Mouse (Mus musculus): ENCODE measurements around the gene Arhgef28. TPM values are rescaled to one million over a fixed set of nuclear protein-coding genes. Genes with fewer than 3 reads are reported as not detected.

Arhgef28 gene
- 39.8 and 45.3 TPM in 2 replicates for polyA plus RNA-seq (2015; fragmentation: Nextera tagmentation; extraction: Ambion mirVana)

DNA sequence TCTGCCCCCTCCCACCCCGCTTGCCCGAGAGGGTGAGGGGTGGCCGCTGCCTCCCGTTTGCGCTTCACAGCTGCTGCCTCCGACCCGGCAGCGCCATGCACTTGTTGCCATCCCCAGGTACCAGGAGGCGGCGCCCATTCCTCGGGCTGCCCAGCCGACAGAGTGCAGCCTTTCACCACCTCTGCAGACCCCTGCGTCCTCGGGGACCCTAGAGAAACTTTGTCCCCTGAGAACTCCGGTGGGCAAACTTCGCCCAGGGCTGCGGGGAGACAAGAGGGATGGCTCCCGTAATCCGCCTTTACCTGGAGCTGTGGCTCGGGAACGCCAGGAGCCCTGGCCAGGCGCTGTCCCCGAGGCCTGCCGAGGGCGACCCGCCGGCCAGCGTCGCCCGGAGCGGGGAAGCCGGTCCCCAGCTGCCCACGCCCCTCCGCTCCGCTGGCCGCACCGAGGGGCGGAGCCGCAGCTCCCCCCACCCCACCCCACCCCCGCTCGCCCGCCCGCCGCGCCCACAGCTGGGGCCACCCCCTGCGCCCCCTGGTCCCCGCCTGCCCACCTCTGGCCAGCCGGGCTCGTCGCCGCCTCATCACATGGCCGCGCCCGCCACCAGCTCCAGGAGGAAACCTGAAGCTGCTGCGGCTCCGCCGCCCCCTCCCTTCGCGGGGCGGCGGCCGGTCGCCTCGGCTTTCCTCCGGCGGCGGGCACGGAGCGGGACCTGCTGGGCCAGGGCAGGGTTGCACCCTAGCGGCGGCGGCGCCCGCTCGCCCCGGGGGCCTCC is at the start of gene Arhgef28:
Arhgef28 (minus strand) TSS at position 669 of the 775 bp plus-strand sequence.
- H3K4me1 ChIP-seq: peaks cover 25% of the 10 kb centered on the region
- peak within 1 kb of the TSS; percentile 94 for H3K27ac ChIP-seq
- under 1% methylated on average over 69 of the region's 76 CpGs for WGBS
- H3K36me3 ChIP-seq: no peaks in the 10 kb centered on the region
- peak within 1 kb of the TSS; percentile 67 for H3K4me3 ChIP-seq (replicated peaks)
- no peaks in the 10 kb centered on the region for H3K9me3 ChIP-seq (replicated peaks)
- peak within 1 kb of the TSS; percentile 55 for H3K9ac ChIP-seq
- peak within 1 kb of the TSS; percentile 95 for H3K4me2 ChIP-seq
- peak; percentile 93 for ATAC-seq (replicated peaks; ENCODE audit: low FRiP score)
- H3K27me3 ChIP-seq: peaks cover 7% of the 10 kb centered on the region; the same call in 1 of the 2 replicates

DNA sequence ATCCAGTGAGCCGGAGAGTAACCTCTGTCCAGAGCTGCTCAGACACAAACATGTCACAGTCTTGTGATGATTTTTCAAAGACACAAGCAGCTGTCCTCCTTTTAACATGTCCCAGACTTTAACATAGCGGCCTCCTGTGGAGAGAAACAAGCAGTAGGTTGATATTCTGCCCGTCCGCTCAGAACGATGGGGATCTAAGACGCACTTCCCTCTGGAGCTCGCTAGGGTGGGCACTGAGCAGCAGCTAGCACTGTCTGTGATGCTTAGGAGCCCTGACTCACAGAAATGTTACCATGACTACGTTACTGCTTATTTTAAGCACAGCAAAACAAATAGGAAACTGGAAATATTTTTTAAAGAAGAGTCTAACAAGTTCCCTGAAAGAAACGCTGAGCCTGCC is 48.7 kb upstream of the Arhgef28 start:
- 82% methylated on average over 9 of the region's 9 CpGs for WGBS
- Histone ChIP-seq H3K4me2 (no peak overlapping the region), H3K27me3 (no peaks in the 10 kb centered on the region), H3K9me3 (replicated peaks) (no peaks in the 10 kb centered on the region), H3K4me3 (replicated peaks) (no peak overlapping the region), H3K4me1 (no peaks in the 10 kb centered on the region), H3K36me3 (peaks cover 93% of the 10 kb centered on the region), H3K9ac (no peak overlapping the region), H3K27ac (no peak overlapping the region)
- ATAC-seq (replicated peaks; ENCODE audit: low FRiP score): no peak

DNA sequence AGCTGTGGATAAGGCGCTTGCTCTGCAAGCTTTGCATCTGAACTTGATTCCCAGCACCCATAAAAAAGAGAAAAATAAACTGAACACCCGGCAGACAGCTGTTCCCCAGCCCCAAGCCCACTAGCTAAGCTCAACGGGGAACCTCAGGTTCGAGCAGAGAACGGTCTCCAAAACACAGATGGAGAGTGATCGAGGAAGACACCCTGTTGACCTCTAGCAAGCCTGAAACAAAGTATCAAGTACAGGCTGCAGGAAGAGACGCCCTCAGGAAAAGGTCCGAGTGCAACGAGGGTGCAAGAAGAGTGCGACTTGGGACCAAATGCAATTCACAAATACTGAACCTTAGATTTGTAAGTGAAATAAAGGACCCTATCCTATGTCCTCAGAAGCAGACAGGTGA is 43.4 kb upstream of the Arhgef28 start:
- Histone ChIP-seq H3K27ac (no peak overlapping the region), H3K36me3 (peaks cover 72% of the 10 kb centered on the region)
- WGBS: 89% methylated on average over 10 of the region's 10 CpGs

DNA sequence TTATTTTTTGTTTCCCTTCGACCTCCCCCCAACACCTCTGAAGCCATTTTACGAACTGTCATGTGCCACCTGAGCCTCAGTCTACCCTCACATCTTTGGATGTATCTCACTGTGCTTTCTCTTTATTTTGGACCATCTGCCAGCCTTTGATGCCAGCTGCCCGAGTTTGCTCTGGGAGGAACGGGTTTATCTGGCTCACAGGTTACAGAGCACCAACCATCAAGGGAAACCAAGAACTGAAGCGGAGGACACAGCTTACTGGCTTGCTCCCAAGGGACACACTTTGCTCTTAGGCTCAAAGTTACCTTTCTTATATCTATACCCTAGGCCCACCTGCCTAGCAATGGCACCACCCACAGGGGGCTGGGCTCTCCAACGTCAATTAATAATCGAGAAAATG is 39.1 kb upstream of the Arhgef28 start:
- Histone ChIP-seq H3K4me2 (no peak overlapping the region), H3K36me3 (peaks cover 33% of the 10 kb centered on the region), H3K27me3 (no peaks in the 10 kb centered on the region), H3K4me3 (replicated peaks) (no peak overlapping the region), H3K27ac (no peak overlapping the region), H3K9me3 (replicated peaks) (no peaks in the 10 kb centered on the region), H3K9ac (no peak overlapping the region), H3K4me1 (no peaks in the 10 kb centered on the region)
- ATAC-seq (replicated peaks; ENCODE audit: low FRiP score): no peak
- 69% methylated on average over 7 of the region's 7 CpGs for WGBS

More for the DNA sequence above, 43.4 kb upstream of the Arhgef28 start:
- ATAC-seq (replicated peaks; ENCODE audit: low FRiP score): no peak
- Histone ChIP-seq H3K9ac (no peak overlapping the region), H3K4me2 (no peak overlapping the region), H3K4me3 (replicated peaks) (no peak overlapping the region), H3K27me3 (no peaks in the 10 kb centered on the region), H3K9me3 (replicated peaks) (no peaks in the 10 kb centered on the region), H3K4me1 (no peaks in the 10 kb centered on the region)

DNA sequence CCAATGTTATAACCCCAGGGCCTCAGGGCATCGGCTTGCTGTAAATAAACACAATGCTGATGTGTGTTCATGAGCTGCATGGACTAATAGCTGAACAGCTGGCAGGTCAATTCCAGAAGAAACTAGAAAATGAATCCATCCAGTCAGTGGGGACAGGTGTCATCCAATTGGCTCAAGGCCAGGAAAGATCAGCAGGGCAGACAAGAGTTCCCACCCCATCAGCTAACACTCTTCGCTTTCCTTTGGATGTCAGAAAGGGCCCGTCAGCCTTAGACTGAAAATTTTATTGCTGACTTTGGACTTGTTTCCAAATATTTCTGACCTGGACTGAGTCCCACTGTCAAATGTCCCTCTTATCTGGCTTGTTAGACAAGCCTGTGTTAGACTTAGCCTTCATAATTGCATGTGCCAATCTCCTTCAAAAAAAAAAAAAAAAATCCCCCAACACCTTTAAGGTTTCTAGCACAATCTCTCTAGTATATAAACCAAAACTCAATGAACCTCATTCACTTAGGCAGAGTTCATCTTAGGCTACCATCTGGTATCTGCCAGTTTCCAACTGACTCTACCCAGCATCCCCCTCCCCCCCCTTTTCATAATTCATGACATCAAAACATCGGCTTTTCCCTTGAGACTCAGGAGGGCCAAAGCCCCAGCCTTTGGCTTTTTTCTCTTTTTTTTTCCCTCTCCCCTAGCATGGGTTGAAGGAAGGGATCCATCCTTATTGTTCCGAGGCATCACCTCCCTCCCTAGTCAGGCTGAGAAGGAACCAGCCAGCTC is 38.5 kb upstream of the Arhgef28 start:
- Histone ChIP-seq H3K4me1 (no peaks in the 10 kb centered on the region), H3K36me3 (peaks cover 27% of the 10 kb centered on the region), H3K9ac (no peak overlapping the region), H3K27me3 (no peaks in the 10 kb centered on the region), H3K4me2 (no peak overlapping the region), H3K9me3 (replicated peaks) (no peaks in the 10 kb centered on the region), H3K27ac (no peak overlapping the region), H3K4me3 (replicated peaks) (no peak overlapping the region)
- no peak for ATAC-seq (replicated peaks; ENCODE audit: low FRiP score)
- 49% methylated on average over 5 of the region's 5 CpGs for WGBS

DNA sequence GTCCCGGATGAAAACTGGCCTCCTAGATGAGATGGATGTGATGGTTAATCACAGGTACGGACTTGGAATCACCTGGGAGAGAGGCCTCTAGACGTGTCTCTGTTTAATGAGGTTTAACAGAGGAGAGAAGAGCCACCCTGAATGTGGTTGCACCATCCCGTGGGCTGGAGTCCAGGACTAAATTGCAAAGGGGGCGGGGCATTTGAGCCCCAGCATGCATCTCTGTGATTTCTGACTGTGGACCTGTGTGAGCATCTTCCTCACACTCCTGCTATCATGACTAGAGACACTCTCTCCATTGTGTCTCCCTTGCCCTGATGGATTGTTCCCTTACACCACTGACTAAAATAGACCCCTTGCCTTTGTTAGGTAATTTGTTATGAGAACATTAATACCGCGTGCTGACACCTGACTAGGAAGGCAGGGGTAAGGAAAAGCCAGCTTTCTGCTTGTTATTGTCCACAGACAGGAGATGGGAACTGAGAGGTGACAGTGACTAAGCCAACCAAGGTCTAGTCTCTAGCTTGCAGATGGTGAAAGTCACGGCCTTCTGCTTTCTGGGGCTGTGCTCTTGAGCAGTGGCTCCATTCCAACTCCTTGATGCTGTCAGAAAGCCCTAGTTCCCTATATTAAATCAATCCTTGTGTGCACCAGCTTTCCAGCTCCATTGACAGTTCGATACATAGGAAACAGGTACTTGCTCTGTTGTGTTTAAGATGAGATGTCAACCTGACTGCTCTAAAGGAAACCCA is 35.5 kb upstream of the Arhgef28 start:
- WGBS: 68% methylated on average over 9 of the region's 9 CpGs
- no peaks in the 10 kb centered on the region for H3K36me3 ChIP-seq
- ATAC-seq (replicated peaks; ENCODE audit: low FRiP score): no peak
- no peak overlapping the region for H3K4me3 ChIP-seq (replicated peaks)
- H3K9ac ChIP-seq: no peak overlapping the region
- no peaks in the 10 kb centered on the region for H3K27me3 ChIP-seq
- H3K27ac ChIP-seq: no peak overlapping the region
- no peak overlapping the region for H3K4me2 ChIP-seq
- no peaks in the 10 kb centered on the region for H3K9me3 ChIP-seq (replicated peaks)
- no peaks in the 10 kb centered on the region for H3K4me1 ChIP-seq

DNA sequence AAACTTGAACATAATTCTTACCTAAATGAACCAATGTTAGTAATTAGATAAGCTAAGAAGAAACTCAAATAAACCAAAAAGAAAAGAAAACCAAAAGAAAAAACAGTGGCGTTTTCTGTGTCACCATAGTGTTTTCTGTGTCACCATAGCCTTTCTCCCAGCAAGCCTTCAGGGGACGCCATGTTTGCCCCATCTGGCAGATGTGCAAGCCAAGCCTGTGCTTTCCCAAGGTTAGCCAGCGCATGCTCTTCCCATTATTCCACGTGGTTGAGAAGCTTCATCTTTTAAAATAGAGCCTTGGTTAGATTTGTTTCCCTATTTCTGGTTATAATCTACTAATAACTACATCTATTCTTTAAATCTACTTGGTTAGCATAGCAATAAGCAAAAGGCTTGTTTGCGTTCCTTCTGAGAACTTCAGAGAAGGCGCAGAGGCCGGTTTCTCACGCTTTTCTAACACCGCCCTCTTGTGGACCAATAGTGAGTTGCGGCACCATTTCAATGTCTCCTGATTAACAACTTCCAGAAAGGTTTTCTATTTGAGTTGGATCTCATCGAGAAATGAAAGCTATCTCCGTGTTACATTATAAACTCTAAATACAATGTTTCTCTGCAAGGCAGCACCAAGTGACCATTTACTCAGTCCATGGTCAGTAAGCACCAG is 33.9 kb upstream of the Arhgef28 start:
- ATAC-seq (replicated peaks; ENCODE audit: low FRiP score): no peak
- Histone ChIP-seq H3K27me3 (no peaks in the 10 kb centered on the region), H3K36me3 (no peaks in the 10 kb centered on the region), H3K9me3 (replicated peaks) (no peaks in the 10 kb centered on the region), H3K4me2 (no peak overlapping the region), H3K4me1 (no peaks in the 10 kb centered on the region), H3K9ac (no peak overlapping the region), H3K4me3 (replicated peaks) (no peak overlapping the region), H3K27ac (no peak overlapping the region)
- WGBS: 18% methylated on average over 12 of the region's 12 CpGs

DNA sequence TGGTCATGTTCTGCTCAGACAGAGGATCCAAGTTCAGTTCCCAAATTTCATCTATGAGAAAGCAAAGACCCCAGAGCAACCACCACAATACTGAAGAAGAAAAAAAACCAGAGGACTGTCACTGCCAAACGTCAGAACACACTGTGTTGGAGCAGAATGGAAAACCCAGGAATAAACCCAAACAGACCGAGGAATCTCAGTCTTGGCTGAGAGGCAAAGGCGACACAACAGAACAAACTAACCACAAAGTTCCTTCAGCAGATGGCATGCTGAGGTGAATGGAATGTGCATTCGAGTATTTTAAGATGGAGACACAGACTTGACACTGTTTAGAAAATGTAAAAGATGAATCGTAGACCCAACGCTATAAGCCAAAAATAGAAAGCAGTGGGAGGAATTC is 29.2 kb upstream of the Arhgef28 start:
- Histone ChIP-seq H3K4me2 (no peak overlapping the region), H3K36me3 (no peaks in the 10 kb centered on the region), H3K4me3 (replicated peaks) (no peak overlapping the region), H3K27me3 (no peaks in the 10 kb centered on the region), H3K27ac (no peak overlapping the region), H3K4me1 (no peaks in the 10 kb centered on the region), H3K9ac (no peak overlapping the region), H3K9me3 (replicated peaks) (no peaks in the 10 kb centered on the region)
- 74% methylated on average over 6 of the region's 6 CpGs for WGBS
- ATAC-seq (replicated peaks; ENCODE audit: low FRiP score): no peak

DNA sequence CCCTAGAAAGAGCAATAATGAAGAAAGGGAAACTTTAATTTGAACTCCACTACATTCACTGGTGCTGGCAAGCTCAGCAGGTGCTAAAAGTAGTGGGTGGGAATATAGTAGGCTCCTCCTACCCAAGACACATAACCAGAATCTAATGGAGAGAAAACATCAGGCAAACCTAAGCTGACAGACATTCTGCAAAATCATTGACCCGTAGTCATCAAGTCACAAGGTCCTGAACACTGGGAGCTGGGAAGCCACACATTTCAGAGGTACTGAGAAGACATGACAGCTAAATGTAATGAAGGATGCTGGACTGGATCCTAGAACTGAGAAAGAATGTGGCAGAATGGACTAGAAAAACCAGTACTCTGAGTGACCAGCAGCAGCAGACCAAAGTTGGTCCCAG is 24.3 kb upstream of the Arhgef28 start:
- Histone ChIP-seq H3K9me3 (replicated peaks) (no peaks in the 10 kb centered on the region), H3K4me1 (no peaks in the 10 kb centered on the region), H3K4me2 (no peak overlapping the region), H3K36me3 (no peaks in the 10 kb centered on the region), H3K27ac (no peak overlapping the region), H3K9ac (no peak overlapping the region), H3K27me3 (no peaks in the 10 kb centered on the region; the same call in 1 of the 2 replicates), H3K4me3 (replicated peaks) (no peak overlapping the region)
- WGBS: 90% methylated on average over 1 of the region's 1 CpGs
- ATAC-seq (replicated peaks; ENCODE audit: low FRiP score): no peak

DNA sequence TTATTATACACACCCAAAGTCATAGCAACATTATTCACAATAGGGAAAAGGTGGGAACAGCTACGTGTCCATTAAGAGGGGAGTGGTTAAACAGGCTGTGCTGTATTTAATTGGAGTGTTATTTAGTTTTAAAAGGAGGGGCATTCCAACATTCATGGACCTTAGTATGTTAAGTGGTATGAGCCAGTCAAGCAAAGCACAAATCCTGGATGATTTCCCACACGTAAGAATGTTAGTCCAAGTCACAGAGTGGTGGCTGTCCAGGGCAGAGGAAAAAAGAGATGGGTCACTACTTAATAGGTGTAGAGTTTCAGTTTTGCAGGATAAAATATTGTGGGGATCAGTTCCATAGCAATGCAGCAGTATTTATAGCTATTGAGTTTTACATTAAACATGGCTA is 20.0 kb upstream of the Arhgef28 start:
- 51% methylated on average over 2 of the region's 2 CpGs for WGBS
- H3K4me3 ChIP-seq (replicated peaks): no peak overlapping the region
- H3K27ac ChIP-seq: no peak overlapping the region
- no peaks in the 10 kb centered on the region for H3K36me3 ChIP-seq
- H3K4me1 ChIP-seq: no peaks in the 10 kb centered on the region
- no peak overlapping the region for H3K4me2 ChIP-seq
- ATAC-seq (replicated peaks; ENCODE audit: low FRiP score): no peak
- H3K27me3 ChIP-seq: no peaks in the 10 kb centered on the region; the same call in 1 of the 2 replicates
- no peaks in the 10 kb centered on the region for H3K9me3 ChIP-seq (replicated peaks)
- no peak overlapping the region for H3K9ac ChIP-seq

DNA sequence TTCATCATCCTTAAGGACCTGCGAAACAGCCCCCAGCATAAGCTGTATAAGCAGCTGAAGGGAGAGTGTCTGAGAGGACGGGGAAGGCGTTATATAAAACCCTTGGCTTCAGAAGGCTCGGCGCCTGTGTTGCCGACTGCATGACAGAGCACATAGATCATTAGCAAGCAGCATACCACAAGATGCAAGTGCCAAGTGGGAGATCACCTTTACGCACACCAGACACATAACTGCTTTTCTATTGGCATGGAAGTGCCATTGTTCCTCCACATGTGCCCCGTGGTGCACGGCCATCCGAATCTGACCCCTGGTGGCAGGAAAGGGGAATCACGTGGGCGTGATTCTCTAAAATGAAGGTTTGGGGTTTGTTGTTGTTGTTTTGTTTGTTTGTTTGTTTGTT is 16.6 kb upstream of the Arhgef28 start:
- Histone ChIP-seq H3K27me3 (no peaks in the 10 kb centered on the region), H3K36me3 (no peaks in the 10 kb centered on the region), H3K4me3 (replicated peaks) (no peak overlapping the region), H3K4me2 (0 out of 2 replicates have a peak overlapping the region, but pooled peaks have one; percentile 13), H3K9me3 (replicated peaks) (no peaks in the 10 kb centered on the region), H3K27ac (no peak overlapping the region), H3K9ac (no peak overlapping the region), H3K4me1 (no peaks in the 10 kb centered on the region)
- ATAC-seq (replicated peaks; ENCODE audit: low FRiP score): no peak; the same call in 1 of the 2 replicates
- WGBS: 36% methylated on average over 12 of the region's 12 CpGs

Measured in kidney, embryonic 15.5 days (tissue).